Mouse (Mus musculus) forebrain, embryonic 11.5 days (tissue): ENCODE measurements around the gene Cldn34c1. TPM values are rescaled to one million over a fixed set of nuclear protein-coding genes. Genes with fewer than 3 reads are reported as not detected.
"Not testable (repeated sequence)": the region's sequence is repeated elsewhere in the genome, so short reads cannot be mapped to it uniquely, and the experiment has no call there.

ENCODE experiments used
- ATAC-seq: fragments of 200-750 bp; cut with Nextera tagmentation; replicated peaks from 2 replicates; pipeline ENCODE4 v1.8.0; 2017; ENCODE audit warnings: moderate TSS enrichment; ENCODE audit not compliant: low FRiP score
- DNase-seq: peaks from one replicate; pipeline ENCODE4 v3.0.0-alpha.2; 2017; ENCODE audit warnings: low spot score
- H3K27ac ChIP-seq: fragments of 300-500 bp; sonication (generic); 2 replicates; pipeline ENCODE4 v1.5.1; 2014; ENCODE audit warnings: low read depth, low read length
- H3K27me3 ChIP-seq: fragments of 300-500 bp; sonication (generic); 2 replicates; pipeline ENCODE4 v1.6.1; 2014; ENCODE audit warnings: mild to moderate bottlenecking, low read length, mixed read lengths; ENCODE audit not compliant: control insufficient read depth, insufficient read depth
- H3K36me3 ChIP-seq: fragments of 300-500 bp; sonication (generic); 2 replicates; pipeline ENCODE4 v1.6.1; 2014; ENCODE audit warnings: mild to moderate bottlenecking, low read length, moderate library complexity, mixed read lengths; ENCODE audit not compliant: control insufficient read depth, insufficient read depth
- H3K4me1 ChIP-seq: fragments of 300-500 bp; sonication (generic); replicated peaks from 2 replicates; pipeline ENCODE4 v1.6.1; 2014; ENCODE audit warnings: low read length, mixed read lengths; ENCODE audit not compliant: control insufficient read depth, insufficient read depth
- H3K4me2 ChIP-seq: fragments of 300-500 bp; sonication (generic); 2 replicates; pipeline ENCODE4 v1.6.1; 2014; ENCODE audit warnings: low read depth, mild to moderate bottlenecking, low read length, moderate library complexity, mixed read lengths; ENCODE audit not compliant: severe bottlenecking
- H3K4me3 ChIP-seq: fragments of 300-500 bp; sonication (generic); 2 replicates; pipeline ENCODE4 v1.5.1; 2014; ENCODE audit warnings: low read depth, low read length
- H3K9ac ChIP-seq: fragments of 300-500 bp; sonication (generic); 2 replicates; pipeline ENCODE4 v1.6.1; 2014; ENCODE audit warnings: low read length
- H3K9me3 ChIP-seq: fragments of 300-500 bp; sonication (generic); 2 replicates; pipeline ENCODE4 v1.6.1; 2016; ENCODE audit warnings: low read length, mixed read lengths; ENCODE audit not compliant: control insufficient read depth
- WGBS: fragments of 180-500 bp; shearing (Covaris S2); extraction: QIAGEN DNeasy Blood & Tissue Kit; methylation state at CpG from one replicate; pipeline ENCODE4 v1.1.7; 2014; 5-methylcytosine and 5-hydroxymethylcytosine counted together
- polyA plus RNA-seq: library from polyadenylated mRNA; unstranded; fragments of >200 nt; fragmentation: Nextera tagmentation; extraction: Ambion mirVana; gene quantifications from 2 replicates; pipeline ENCODE4 v1.2.1, GENCODE M21; 2014

Gene Cldn34c1
- 24.3 and 24.5 TPM in 2 replicates for polyA plus RNA-seq

DNA sequence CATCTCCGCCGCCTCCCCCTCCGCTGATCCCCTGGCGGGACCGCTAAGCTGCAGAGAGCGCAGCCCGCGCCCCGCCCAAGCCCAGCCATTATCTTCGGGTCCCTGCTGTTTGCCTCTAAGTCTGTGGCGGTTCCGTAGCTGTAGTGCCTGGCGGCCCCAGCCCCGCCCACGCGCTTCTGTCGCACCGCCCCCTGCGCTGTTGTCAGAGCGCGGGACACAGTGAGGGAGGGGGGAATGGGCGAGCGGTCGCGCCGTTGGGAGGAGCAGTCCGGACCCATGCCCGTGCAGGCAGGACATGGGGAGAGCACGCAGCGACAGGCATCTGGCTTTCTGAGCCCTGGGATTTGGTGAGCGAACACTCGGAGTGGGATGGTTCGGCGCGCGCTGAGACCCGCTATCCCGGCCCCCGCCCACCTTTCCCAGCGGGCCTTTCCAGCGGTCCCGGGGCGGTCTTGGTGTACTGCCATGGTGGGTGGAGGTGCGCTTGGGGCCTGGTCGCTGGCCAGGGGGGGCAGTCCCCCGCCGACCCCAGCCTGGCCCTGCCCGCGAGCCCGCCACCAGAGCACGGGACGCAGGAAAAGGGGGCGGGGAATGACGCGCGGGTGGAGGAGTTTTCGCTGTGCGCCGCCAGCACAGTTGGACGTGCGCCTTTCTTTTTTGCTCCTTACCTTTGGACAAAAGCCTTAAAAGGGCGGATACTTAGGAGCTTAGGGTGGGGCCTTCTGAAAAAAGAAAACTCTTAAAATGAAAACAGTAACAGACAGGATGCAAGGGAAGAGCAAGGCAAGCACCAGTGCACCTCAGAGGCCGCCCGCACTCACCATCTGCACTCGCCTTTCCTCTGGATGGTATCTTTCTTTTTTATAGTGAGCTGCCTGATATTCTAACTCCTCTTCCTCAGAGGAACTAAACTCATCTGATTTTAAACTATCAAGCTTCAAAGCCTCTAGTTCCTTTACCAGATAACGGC, at the start of gene Cldn34c1:
TSS of gene Cldn34c1 (plus strand) at position 205 of the 970 bp plus-strand sequence.
- 10% methylated on average over 48 of the region's 66 CpGs for WGBS
- Histone ChIP-seq H3K4me3 (peak within 1 kb of the TSS; percentile 45), H3K36me3 (no peaks in the 10 kb centered on the region), H3K4me1 (no peaks in the 10 kb centered on the region), H3K9ac (peak within 1 kb of the TSS; percentile 63), H3K9me3 (no peaks in the 10 kb centered on the region), H3K27ac (peak within 1 kb of the TSS; percentile 94), H3K4me2 (peak within 1 kb of the TSS; percentile 38; the same call in 1 of the 2 replicates), H3K27me3 (no peaks in the 10 kb centered on the region)
- ATAC-seq = peak; percentile 99
- peak; percentile 93 for DNase-seq

DNA sequence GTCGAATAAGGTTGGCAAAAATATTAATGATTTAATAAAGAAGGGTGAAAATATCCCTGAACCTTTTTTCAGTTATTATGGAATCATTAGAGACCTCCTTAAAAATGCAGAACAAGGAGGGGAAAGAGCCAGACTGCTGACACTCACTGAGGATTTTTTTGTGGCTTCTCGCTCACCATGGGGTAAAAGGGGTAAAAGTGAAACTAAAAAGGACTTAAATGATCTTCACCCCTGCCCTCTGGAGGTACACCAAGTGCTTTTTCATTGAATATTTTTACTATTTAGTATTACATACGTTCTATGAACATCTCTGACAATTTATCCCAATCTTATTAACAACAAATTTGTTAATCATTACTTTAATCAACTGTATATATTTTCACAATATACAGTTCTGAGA, 15.9 kb upstream of the Cldn34c1 start:
- H3K4me2 ChIP-seq = no peak overlapping the region
- H3K4me3 ChIP-seq = no peak overlapping the region
- H3K4me1 ChIP-seq = no peaks in the 10 kb centered on the region
- ATAC-seq (no peak), DNase-seq (no peak)
- no peak overlapping the region for H3K9ac ChIP-seq
- no peaks in the 10 kb centered on the region for H3K9me3 ChIP-seq
- H3K36me3 ChIP-seq = no peaks in the 10 kb centered on the region
- no peaks in the 10 kb centered on the region for H3K27me3 ChIP-seq
- 88% methylated on average over 3 of the region's 3 CpGs for WGBS
- H3K27ac ChIP-seq = no peak overlapping the region

DNA sequence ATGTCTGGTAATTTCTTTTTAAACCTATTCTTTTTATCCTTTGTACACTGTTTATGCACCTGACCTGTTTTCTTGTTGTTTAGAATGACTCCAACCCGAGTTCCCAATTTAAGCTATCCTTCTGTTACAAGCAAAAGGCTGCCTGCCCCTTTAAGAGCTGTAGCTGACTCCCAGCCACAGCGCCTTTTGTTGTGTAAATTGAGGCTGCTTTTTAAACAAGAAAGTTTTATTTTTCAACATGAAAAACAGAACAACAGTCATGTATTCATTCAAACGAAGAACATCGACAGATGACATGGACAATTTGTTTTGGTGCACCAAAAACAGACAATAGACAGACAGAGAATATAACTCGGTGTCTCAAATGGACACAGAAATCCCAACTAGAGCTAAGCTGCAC, 489 bp upstream of the Cldn34c1 start:
- not testable (repeated sequence) for H3K27me3 ChIP-seq, H3K9me3 ChIP-seq, H3K36me3 ChIP-seq, ATAC-seq, H3K4me1 ChIP-seq
- Histone ChIP-seq H3K4me2 (peak overlapping the region; percentile 24; the same call in 1 of the 2 replicates), H3K4me3 (peak overlapping the region; percentile 45), H3K9ac (peak overlapping the region; percentile 63; the same call in 1 of the 2 replicates), H3K27ac (peak overlapping the region; percentile 94)
- 16% methylated on average over 5 of the region's 5 CpGs for WGBS
- DNase-seq = peak; percentile 44

DNA sequence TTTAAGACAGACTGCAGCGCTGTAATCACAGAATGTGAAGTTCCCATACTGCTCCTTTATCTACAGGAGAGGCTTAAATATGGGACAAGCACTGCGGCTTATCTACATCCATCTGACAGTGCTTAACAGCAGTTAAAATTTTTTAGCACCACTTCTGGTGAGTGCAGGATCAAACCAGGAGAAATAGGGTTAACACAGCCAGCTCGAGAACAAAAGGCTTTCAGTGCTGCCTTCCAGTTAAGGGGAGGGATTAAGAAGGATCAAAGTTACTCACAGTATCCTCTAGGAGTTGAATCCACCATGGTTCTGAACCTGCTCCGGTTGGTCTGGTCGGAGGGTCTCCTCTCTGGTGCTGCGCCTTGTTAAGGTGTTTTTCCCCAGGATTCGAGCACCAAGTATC, 1.4 kb downstream of the Cldn34c1 start:
- not testable (repeated sequence) for H3K36me3 ChIP-seq, H3K4me1 ChIP-seq, H3K27ac ChIP-seq, H3K27me3 ChIP-seq, ATAC-seq, H3K9me3 ChIP-seq
- H3K9ac ChIP-seq = peak overlapping the region; percentile 63; the same call in 1 of the 2 replicates
- WGBS = 15% methylated on average over 7 of the region's 7 CpGs
- peak; percentile 48 for DNase-seq
- peak overlapping the region; percentile 38; the same call in 1 of the 2 replicates for H3K4me2 ChIP-seq
- H3K4me3 ChIP-seq = peak overlapping the region; percentile 45

DNA sequence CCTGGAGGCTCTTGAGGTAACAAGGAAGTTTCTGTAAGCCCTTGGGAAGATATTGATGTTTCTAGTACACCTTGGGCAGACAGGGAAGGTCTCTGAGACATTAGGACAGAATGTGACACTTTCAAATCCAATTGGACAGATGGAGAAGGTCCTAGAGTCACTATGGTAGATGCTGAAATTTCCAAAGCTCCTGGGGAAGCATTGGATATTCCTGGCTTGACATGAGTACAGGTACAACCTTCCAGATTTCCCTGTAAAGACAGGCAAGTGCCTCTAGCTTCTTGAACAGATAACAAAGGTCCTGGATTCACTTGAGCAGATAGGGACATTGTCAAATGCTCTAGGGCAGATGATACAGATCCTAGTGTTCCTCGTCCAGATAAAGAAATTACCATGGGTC, 119.1 kb downstream of the Cldn34c1 start, which contains the start of gene Srsx:
TSS of gene Srsx (minus strand) at position 101 of the 400 bp plus-strand sequence.
- H3K27ac ChIP-seq, H3K4me2 ChIP-seq, H3K4me3 ChIP-seq, H3K36me3 ChIP-seq, ATAC-seq, DNase-seq, H3K4me1 ChIP-seq, H3K9me3 ChIP-seq, H3K27me3 ChIP-seq, H3K9ac ChIP-seq: not testable (repeated sequence)
- WGBS = no CpG with 5 or more reads among the region's 1 CpGs

Other genes with a start within 250 kb of the Cldn34c1 start
- gene Gm17521, start 73.8 kb upstream of the Cldn34c1 start, polyA plus RNA-seq = not detected in 2 replicates
- not detected in 2 replicates for gene Srsx, start 119.0 kb downstream of the Cldn34c1 start, polyA plus RNA-seq
- not detected in 2 replicates for gene Gm17577, start 143.4 kb downstream of the Cldn34c1 start, polyA plus RNA-seq